Mouse (Mus musculus) C2C12 (cell line): ENCODE results near the gene Dctpp1. TPM values are rescaled to one million over a fixed set of nuclear protein-coding genes. Genes with fewer than 3 reads are reported as not detected.

Source experiments
- H3K27me3 ChIP-seq: one replicate; pipeline ENCODE4 v1.6.1; 2011; ENCODE audit not compliant: control insufficient read depth, insufficient read depth, insufficient read length
- H3K36me3 ChIP-seq: one replicate; pipeline ENCODE4 v1.6.1; 2011; ENCODE audit not compliant: control insufficient read depth, insufficient read depth
- H3K4me3 ChIP-seq: one replicate; pipeline ENCODE4 v1.5.1; 2011; ENCODE audit warnings: mild to moderate bottlenecking, control low read depth; ENCODE audit not compliant: poor library complexity, insufficient read depth, severe bottlenecking
- H3K79me2 ChIP-seq: one replicate; pipeline ENCODE4 v1.6.1; 2011; ENCODE audit not compliant: control insufficient read depth, insufficient read depth
- H3K79me3 ChIP-seq: one replicate; pipeline ENCODE4 v1.6.1; 2011; ENCODE audit warnings: low read depth, control low read depth
- H3ac ChIP-seq: one replicate; pipeline ENCODE3; 2011; ENCODE audit warnings: low read depth; ENCODE audit not compliant: control insufficient read depth, insufficient read length
- CEBPB ChIP-seq: IDR thresholded peaks from one replicate; pipeline ENCODE4 v1.6.1; 2011; ENCODE audit warnings: low read depth, mild to moderate bottlenecking, control low read depth, moderate library complexity
- CTCF ChIP-seq: IDR thresholded peaks from one replicate; pipeline ENCODE4 v1.5.1; 2011; ENCODE audit not compliant: control insufficient read depth, insufficient read depth, insufficient read length
- FOSL1 ChIP-seq: IDR thresholded peaks from one replicate; pipeline ENCODE4 v1.8.0; 2011; ENCODE audit warnings: mild to moderate bottlenecking, low read length; ENCODE audit not compliant: poor library complexity, insufficient read depth, severe bottlenecking
- MAX ChIP-seq: IDR thresholded peaks from one replicate; pipeline ENCODE4 v1.6.1; 2011; ENCODE audit warnings: mild to moderate bottlenecking, control low read depth
- MYOD1 ChIP-seq: IDR thresholded peaks from one replicate; pipeline ENCODE4 v1.6.1; 2011; ENCODE audit warnings: low read depth; ENCODE audit not compliant: control insufficient read depth, insufficient read length
- MYOG ChIP-seq: IDR thresholded peaks from one replicate; pipeline ENCODE4 v1.6.1; 2011; ENCODE audit not compliant: control insufficient read depth, insufficient read length; ENCODE audit errors: extremely low read depth
- USF1 ChIP-seq: IDR thresholded peaks from one replicate; pipeline ENCODE4 v1.6.1; 2011; ENCODE audit warnings: low read depth, mild to moderate bottlenecking, control low read depth, moderate library complexity
- polyA plus RNA-seq: library from polyadenylated mRNA; unstranded; fragments of >200 nt; fragmentation: generic; extraction: Trizol; gene quantifications from one replicate; pipeline ENCODE4 v1.2.1, GENCODE M21; 2012; ENCODE audit warnings: missing spikeins

The Dctpp1 gene
- polyA plus RNA-seq, 1 experiment: 226 TPM

DNA sequence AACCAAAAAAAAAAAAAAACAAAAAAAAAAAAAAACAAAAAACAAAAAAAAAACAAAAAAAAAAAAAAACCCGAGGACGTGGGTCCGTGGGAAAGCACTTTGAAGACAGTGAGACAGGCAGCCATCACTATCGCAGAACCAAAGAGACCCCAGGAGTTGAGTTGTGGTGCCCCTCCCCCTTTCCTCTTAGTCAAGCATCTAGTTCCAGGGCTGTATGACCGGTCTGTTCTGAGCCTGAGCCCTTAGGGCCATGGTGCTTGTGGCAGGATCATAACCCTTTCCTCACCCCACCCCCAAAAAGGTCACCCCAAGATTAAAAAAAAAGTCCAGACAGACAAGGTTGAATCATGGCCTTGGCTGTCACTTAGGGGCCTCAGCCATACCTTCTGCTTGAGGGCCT is 44.2 kb downstream of the Dctpp1 start:
- TF ChIP-seq FOSL1 (no peak), MAX (no peak), CEBPB (no peak), USF1 (no peak), MYOD1 (no peak), CTCF (no peak), MYOG (no peak)
- Histone ChIP-seq H3K4me3 (no peak overlapping the region), H3K27me3 (no peaks in the 10 kb centered on the region), H3K79me3 (no peaks in the 10 kb centered on the region), H3K79me2 (no peaks in the 10 kb centered on the region), H3K36me3 (no peaks in the 10 kb centered on the region), H3ac (no peak overlapping the region)

DNA sequence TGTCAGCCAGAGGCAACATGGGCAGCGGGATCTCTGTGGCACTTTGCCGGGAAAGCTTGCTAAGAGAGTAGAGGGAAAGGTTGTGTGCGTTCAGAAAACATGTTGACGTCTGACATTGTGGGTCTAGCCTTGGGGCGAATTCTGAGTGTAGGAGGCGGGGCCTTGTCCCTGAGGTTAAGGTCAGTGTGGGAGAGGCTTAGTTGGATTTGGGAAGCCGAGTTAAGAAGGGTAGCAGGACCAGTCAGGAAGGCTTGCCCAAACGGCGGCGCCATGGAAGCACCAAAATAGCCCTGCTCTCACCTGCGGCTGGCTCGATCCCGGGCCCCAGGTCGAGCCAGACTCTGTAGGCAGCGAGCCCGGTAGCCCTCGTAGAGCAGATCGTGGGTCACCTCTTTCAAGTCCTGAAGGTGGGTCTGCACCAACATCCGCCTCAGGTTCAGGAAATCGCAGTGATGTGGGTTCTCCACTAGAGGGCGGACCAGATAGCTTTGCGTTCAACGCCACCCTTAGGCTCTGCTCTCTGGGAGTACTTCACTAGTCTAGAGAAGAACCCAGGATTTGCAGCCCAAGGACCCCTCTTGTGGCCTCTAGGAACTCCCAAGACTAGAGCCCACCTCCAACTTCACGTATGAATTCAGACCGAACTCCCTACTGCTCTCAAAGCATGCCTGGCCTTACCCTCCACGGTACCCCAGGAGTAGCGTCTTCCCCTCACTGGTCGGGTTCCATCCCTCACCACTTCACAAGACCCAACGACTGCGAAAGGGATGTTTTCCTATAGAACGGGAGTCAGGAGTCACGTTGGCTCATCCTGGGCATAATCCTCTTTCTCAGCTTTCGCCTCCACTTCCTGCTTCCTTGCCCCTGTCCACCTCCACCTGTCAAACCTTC is 45.3 kb downstream of the Dctpp1 start:
- Histone ChIP-seq H3ac (no peak overlapping the region), H3K36me3 (no peaks in the 10 kb centered on the region), H3K79me2 (no peaks in the 10 kb centered on the region), H3K79me3 (no peaks in the 10 kb centered on the region), H3K27me3 (no peaks in the 10 kb centered on the region), H3K4me3 (no peak overlapping the region)
- TF ChIP-seq FOSL1: no peak
- no peak for TF ChIP-seq MYOD1
- TF ChIP-seq MYOG: no peak
- no peak for TF ChIP-seq USF1
- no peak for TF ChIP-seq MAX
- TF ChIP-seq CEBPB: no peak
- TF ChIP-seq CTCF: no peak

DNA sequence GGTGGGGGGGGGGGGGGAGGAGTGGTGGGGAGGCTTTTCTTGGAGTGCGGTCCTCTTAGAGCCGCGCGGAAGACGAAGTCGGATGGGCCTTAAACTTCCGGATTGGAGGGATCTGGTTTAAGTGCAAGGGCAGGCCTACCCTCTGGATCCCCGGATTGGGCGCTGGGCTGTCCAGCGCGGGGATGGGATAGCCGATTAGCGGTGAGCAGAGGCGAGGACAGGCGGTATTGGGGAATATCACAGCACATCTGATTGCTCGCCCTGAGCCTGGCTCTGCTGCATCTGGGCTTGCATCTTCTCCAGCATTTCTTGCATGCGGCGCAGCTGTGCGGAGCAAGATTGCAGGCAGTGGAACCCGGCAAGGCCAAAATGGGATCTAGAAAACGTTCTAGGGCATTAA is 46.0 kb downstream of the Dctpp1 start:
- Histone ChIP-seq H3K27me3 (no peaks in the 10 kb centered on the region), H3K4me3 (no peak overlapping the region), H3ac (no peak overlapping the region), H3K79me2 (no peaks in the 10 kb centered on the region), H3K36me3 (no peaks in the 10 kb centered on the region), H3K79me3 (no peaks in the 10 kb centered on the region)
- TF ChIP-seq CTCF (no peak), MYOD1 (no peak), FOSL1 (no peak), CEBPB (no peak), USF1 (no peak), MYOG (no peak), MAX (no peak)

DNA sequence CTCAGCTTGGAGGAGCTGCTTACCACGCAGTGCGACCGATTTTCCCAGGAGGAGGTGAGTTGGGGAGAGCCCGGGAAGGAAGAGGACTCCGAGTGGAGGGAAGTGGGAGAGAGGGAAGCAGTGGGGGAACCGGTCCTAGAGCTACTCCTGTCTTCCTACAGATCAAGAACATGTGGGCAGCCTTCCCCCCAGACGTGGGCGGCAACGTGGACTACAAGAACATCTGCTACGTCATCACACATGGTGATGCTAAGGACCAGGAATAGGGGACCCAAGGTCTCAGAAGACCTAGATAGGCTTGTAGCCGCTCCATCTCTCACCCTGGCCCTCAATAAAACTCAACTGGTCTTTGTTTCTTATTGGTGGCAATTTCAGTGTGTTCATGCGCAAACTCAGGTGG is 46.6 kb downstream of the Dctpp1 start:
- Histone ChIP-seq H3K4me3 (no peak overlapping the region), H3K79me3 (no peaks in the 10 kb centered on the region), H3K79me2 (no peaks in the 10 kb centered on the region), H3K36me3 (no peaks in the 10 kb centered on the region), H3ac (no peak overlapping the region), H3K27me3 (no peaks in the 10 kb centered on the region)
- TF ChIP-seq CEBPB (no peak), MAX (no peak), FOSL1 (no peak), CTCF (no peak), MYOD1 (no peak), USF1 (no peak), MYOG (no peak)

DNA sequence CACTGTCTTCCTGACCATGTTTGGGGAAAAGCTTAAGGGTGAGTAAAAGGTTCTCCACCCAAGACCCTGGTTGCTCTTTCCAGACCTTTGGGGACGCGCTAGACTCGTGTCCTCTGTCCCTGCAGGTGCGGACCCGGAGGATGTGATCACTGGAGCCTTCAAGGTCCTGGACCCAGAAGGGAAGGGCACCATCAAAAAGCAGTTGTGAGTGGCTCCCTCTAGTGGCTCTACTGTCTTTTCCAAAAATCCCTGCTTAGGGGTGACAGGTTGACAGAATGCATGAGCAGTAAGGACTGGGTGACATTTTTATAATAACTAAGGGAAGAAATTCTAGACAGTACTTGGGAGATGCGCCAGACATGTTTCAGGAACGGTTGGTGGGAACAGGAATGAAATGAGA is 47.0 kb downstream of the Dctpp1 start:
- no peak overlapping the region for H3ac ChIP-seq
- H3K79me2 ChIP-seq: no peaks in the 10 kb centered on the region
- no peaks in the 10 kb centered on the region for H3K79me3 ChIP-seq
- H3K36me3 ChIP-seq: no peaks in the 10 kb centered on the region
- H3K27me3 ChIP-seq: no peaks in the 10 kb centered on the region
- H3K4me3 ChIP-seq: no peak overlapping the region
- TF ChIP-seq MAX (no peak), CEBPB (no peak), CTCF (no peak), USF1 (no peak), MYOD1 (no peak), FOSL1 (no peak), MYOG (no peak)

DNA sequence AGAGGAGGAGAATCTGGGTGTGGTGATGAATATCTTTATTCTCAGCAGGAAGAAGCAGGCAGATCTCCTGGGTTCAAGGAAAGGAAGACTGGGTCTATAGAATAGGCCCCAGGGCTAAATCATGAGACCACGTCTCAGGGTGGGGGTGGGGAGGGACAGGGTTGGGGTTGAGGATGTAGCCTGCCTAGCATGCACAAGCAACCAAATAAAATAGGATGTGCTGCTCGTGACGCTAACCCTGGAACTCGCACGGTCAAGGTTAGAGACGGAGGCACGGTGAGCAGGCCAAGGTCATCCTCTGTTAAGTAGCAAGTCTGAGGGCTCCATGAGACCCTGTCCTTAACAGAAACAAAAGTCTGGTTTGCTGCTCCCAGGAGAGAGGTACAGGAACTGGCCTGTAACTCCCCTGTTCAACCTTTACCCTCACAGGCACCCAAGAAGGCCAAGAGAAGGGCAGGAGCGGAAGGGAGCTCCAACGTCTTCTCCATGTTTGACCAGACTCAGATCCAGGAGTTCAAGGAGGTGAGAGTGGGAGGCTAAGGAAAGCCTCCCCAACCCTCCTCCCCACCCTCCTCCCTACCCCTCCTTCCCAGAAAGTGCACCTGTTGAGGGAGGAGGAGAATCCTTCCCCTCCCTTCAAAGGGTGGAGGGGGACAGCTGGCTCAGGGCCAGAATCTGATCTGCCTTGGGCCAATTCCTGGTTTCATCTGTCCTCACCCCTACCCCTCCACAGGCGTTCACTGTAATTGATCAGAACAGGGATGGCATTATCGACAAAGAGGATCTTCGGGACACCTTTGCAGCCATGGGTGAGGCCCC is 47.9 kb downstream of the Dctpp1 start:
- H3K4me3 ChIP-seq: no peak overlapping the region
- H3ac ChIP-seq: no peak overlapping the region
- H3K79me3 ChIP-seq: peaks cover 4% of the 10 kb centered on the region
- H3K27me3 ChIP-seq: no peaks in the 10 kb centered on the region
- H3K36me3 ChIP-seq: no peaks in the 10 kb centered on the region
- H3K79me2 ChIP-seq: peaks cover 5% of the 10 kb centered on the region
- TF ChIP-seq CEBPB (no peak), MYOD1 (no peak), MYOG (no peak), MAX (no peak)
